Mouse (Mus musculus) brain, adult 2 months (tissue): Measurements from ENCODE around the gene Lcp1.
"Not testable (repeated sequence)": the region's sequence is repeated elsewhere in the genome, so short reads cannot be mapped to it uniquely, and the experiment has no call there.

Experiments used
- DNase-seq: peaks from one replicate; pipeline ENCODE4 v3.0.0; 2011; ENCODE audit warnings: low read depth, low spot score

The Lcp1 gene

GRCm38 (mm10) chr14:75130501-75131318 lies at the start of gene Lcp1, which contains the start of gene Lrrc63:
Lcp1 (plus strand) TSS chr14:75131101.
Lrrc63 (minus strand) TSS chr14:75130881.
- DNase-seq = peak; percentile 78

GRCm38 (mm10) chr14:75102956-75103355 lies 27.9 kb upstream of the Lcp1 start:
- no peak for DNase-seq

- no peak for DNase-seq
Observed at GRCm38 (mm10) chr14:75121658-75122057, 9.2 kb upstream of the Lcp1 start.

GRCm38 (mm10) chr14:75131324-75131935 lies 529 bp downstream of the Lcp1 start:
- peak; percentile 12 for DNase-seq

- no peak for DNase-seq
Observed at GRCm38 (mm10) chr14:75136119-75136966, 5.4 kb downstream of the Lcp1 start.

GRCm38 (mm10) chr14:75138503-75138902 lies 7.6 kb downstream of the Lcp1 start:
- no peak for DNase-seq

GRCm38 (mm10) chr14:75139225-75139624 lies 8.3 kb downstream of the Lcp1 start:
- no peak for DNase-seq

- DNase-seq = not testable (repeated sequence)
Observed at GRCm38 (mm10) chr14:75147706-75148105, 16.8 kb downstream of the Lcp1 start.

GRCm38 (mm10) chr14:75148229-75148628 lies 17.3 kb downstream of the Lcp1 start:
- DNase-seq = peak; percentile 24

- DNase-seq = no peak
Observed at GRCm38 (mm10) chr14:75150653-75151052, 19.8 kb downstream of the Lcp1 start.

GRCm38 (mm10) chr14:75151146-75151545 lies 20.2 kb downstream of the Lcp1 start:
- DNase-seq = no peak

GRCm38 (mm10) chr14:75154481-75154880 lies 23.6 kb downstream of the Lcp1 start:
- DNase-seq = no peak

- DNase-seq = no peak
Observed at GRCm38 (mm10) chr14:75159375-75159774, 28.5 kb downstream of the Lcp1 start.

GRCm38 (mm10) chr14:75163866-75164265 lies 33.0 kb downstream of the Lcp1 start:
- no peak for DNase-seq

GRCm38 (mm10) chr14:75164345-75164744 lies 33.4 kb downstream of the Lcp1 start:
- no peak for DNase-seq

- DNase-seq = no peak
Observed at GRCm38 (mm10) chr14:75165574-75166131, 34.8 kb downstream of the Lcp1 start.

- no peak for DNase-seq
Observed at GRCm38 (mm10) chr14:75168501-75168900, 37.6 kb downstream of the Lcp1 start.

- DNase-seq = no peak
Observed at GRCm38 (mm10) chr14:75170546-75170945, 39.6 kb downstream of the Lcp1 start.

- DNase-seq = no peak
Observed at GRCm38 (mm10) chr14:75174296-75174695, 43.4 kb downstream of the Lcp1 start.

- DNase-seq = no peak
Observed at GRCm38 (mm10) chr14:75174731-75175555, 44.0 kb downstream of the Lcp1 start.

- no peak for DNase-seq
Observed at GRCm38 (mm10) chr14:75175781-75176180, 44.9 kb downstream of the Lcp1 start.
